Mouse (Mus musculus): ENCODE results near the gene Cldn14.

Gene Cldn14

DNA sequence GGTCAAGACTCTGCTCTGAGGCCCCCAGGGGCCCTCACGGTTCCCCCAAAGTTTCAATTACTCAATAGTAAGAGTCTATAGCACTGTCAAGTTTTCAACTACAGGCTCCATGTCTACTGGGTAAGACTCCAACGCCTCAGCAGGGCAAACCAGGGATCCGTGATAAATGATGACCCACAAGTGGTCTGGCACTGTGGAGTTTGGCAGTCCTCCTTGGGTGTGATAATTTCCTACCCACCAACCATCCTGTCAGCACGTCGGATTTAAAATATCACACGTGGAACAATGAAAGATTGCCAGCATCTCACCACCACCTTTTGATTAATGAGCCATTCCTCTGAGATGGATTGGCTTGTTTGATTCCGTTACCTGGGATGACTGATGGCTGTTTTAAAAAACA lies 51.7 kb downstream of the Cldn14 start:
- in situ Hi-C loops (cut with MboI, MseI), result no loop called here

DNA sequence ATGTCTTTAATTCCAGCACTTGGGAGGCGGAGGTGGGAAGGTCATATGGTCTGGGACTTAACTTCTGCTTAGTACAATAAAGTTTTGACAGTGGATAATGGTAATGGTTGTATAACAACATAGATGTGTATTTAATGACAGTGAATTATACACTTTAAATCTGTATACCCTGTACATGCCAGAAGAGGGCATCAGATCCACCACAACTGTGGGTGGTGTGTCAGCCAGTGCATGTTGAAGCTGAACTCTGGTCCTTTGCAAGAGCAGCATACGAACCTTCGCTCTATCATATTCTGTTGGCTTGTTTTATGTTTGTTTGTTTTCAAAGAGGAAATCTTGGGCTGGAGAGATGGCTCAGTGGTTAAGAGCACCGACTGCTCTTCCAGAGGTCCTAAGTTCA lies 61.2 kb downstream of the Cldn14 start:
- in situ Hi-C loops (cut with MboI, MseI), result no loop called here

DNA sequence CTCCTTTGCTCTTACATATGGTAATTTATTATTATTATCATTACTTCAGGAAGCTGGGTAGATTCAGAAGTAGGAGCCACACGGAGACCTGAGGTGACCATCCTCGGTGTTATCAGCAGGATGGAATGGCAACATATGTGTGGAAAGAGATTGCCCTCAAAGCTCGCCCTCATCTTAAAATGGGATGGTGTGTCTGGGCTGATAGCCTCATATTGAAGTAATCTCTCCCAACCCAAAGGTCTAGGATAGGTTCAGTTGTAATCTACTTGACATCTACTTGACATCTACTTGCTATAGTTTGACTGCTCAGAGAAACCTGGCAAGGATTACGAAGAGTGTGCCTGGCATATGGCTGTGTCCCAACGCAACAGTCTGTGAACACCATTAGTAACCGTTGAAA lies 64.3 kb downstream of the Cldn14 start:
- in situ Hi-C loops (cut with MboI, MseI), result loop anchor here in 1 of 2 experiments (5.0 kb wide), 1 partner anchor 68 kb away; no protein-coding TSS in a partner anchor

DNA sequence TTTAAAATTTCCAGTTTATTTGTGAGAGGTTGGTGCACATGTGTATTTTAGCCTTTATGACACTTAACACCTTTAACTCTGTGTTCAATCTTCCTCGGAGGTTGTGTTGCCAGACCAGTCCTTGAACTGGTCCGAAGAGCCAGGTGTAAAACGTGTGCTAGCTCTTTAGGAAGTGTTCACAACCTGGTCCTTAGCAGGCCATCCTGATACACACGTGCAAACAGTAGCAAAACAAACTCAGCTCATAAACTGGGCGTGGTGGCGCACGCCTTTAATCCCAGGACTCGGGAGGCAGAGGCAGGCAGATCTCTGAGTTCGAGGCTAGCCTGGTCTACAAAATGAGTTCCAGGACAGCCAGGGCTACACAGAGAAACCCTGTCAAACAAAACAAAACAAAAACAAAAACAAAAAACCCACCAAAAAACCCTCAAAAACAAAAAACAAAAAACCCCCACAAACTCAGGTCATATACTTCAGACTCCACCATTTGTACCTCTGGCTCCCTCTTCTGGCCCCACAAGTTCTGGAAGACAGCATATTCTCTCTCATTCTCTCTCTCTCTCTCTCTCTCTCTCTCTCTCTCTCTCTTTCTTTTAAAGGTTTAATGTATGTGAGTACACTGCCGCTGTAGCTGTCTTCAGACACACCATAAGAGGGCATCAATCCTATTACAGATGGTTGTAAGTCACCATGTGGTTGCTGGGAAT lies 65.7 kb downstream of the Cldn14 start:
- in situ Hi-C loops (cut with MboI, MseI), result loop anchor here in 1 of 2 experiments (5.0 kb wide), 1 partner anchor 69 kb away; no protein-coding TSS in a partner anchor

DNA sequence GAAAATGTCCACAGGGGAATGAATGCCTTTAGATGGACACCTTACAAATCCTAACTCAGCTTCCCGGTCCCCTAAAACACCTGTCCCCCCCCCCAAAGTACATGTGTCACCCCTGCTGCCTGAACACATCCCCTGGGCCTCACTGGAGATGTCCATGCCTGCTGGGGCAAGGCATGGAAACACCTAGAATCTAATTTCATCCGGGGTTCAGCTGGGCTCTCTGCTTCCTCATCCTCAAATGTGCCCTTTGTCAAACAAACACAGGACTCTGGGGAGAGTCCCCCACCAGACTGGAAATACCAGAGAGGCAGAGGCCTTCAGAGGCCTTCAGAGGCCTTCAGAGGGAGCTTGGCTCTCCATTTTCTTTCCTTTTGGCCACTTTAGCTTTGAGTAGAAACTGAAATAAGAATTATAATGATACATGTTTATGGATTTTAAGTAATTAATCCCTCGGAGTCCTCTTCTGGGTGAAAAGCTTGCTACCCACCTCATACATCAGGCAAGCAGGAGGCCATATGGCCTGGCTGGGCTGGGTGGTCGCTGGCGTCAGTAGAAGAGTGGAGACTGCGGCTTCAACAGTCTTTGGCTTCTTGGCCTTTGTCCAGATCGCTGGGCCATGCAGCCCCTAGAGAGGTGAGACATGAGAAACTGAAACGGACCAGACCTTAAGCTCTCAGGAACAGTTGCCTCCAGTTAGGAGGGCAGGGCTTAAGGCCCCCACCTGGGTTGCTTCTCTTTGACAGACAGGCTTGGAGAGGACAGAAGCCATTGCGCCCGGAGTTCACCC lies 66.7 kb downstream of the Cldn14 start:
- in situ Hi-C loops (cut with MboI, MseI), result loop anchor here in 1 of 2 experiments (5.0 kb wide), 1 partner anchor 70 kb away; no protein-coding TSS in a partner anchor

DNA sequence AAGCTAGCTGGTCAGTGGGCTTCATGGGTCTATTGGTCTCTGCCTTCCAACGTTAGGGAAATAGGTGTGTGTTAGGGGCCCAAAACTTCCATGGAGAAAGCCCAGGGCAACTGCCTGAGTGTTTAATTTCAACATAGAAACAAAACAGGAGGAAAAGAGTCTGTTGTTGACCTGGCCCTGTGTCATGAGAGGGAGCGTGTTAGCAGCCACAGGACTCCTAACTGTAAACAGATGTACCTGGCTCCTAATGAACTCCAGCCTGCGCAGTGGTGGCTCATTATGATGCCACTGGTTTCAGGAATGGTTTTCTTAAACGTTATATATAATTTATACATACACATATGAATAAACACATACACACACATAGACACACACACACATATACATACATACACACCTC lies 68.7 kb downstream of the Cldn14 start:
- in situ Hi-C loops (cut with MboI, MseI), result loop anchor here in 1 of 2 experiments (5.0 kb wide), 1 partner anchor 72 kb away; no protein-coding TSS in a partner anchor

DNA sequence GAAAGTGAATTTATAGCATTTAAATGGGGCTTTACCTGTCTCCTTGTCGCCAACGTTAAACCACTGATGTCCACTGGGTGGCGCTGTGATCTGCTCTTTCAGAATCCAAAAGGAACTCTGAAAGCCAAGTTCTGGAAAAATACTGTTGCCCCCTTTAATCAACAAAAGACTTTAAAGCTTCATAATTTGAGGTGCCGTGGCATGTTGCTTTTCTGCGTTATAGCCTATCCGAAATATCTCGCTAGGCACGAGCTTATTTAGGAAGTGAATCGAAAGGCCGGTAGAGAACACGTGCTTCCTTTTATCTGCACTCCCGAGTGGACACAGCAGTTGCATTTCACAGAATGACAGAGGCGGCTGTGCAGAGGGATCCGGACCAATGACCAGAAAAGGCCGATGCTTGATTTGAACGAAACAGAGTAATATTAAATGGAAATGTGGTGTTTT lies 70.2 kb downstream of the Cldn14 start:
- in situ Hi-C loops (cut with MboI, MseI), result no loop called here

DNA sequence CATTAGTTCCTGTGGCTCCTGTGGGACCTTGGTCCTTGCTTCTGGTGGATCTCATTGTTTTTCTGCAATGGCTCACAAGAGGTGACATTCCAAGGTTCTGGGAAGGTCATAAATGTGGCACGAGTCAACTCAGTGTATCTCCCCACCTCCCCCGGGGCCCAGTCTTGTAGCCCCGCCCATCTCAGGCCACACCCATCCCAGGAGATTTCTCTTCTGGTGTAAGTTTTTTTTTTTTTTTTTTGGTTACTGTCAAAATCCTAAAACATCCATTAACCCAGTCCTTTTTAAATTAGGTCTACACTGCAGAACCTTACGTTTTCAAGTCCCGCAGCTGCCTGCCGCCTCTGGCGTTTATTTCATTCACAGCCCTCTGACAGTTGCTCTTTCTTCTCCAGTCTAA lies 73.6 kb downstream of the Cldn14 start:
- in situ Hi-C loops (cut with MboI, MseI), result no loop called here

DNA sequence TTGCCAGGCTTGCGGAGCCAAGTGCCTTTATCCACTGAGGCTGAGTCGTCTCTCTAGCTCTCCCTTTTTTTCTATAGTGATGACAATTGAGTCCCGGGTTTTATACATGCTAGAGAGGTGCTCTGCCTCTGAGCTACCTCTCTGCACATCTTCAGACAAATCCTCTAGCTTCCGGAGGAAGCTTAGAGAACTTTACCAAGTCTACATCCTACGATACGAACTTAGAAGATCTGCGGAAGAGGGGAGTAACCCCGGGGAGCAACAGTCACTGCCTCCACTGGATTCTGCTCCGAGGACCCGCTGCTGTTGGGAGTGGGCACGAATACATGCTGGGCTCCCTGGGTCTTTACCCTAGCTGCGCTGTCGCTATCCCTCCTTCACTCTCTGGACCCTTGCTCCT lies 74.0 kb downstream of the Cldn14 start:
- in situ Hi-C loops (cut with MboI, MseI), result no loop called here

DNA sequence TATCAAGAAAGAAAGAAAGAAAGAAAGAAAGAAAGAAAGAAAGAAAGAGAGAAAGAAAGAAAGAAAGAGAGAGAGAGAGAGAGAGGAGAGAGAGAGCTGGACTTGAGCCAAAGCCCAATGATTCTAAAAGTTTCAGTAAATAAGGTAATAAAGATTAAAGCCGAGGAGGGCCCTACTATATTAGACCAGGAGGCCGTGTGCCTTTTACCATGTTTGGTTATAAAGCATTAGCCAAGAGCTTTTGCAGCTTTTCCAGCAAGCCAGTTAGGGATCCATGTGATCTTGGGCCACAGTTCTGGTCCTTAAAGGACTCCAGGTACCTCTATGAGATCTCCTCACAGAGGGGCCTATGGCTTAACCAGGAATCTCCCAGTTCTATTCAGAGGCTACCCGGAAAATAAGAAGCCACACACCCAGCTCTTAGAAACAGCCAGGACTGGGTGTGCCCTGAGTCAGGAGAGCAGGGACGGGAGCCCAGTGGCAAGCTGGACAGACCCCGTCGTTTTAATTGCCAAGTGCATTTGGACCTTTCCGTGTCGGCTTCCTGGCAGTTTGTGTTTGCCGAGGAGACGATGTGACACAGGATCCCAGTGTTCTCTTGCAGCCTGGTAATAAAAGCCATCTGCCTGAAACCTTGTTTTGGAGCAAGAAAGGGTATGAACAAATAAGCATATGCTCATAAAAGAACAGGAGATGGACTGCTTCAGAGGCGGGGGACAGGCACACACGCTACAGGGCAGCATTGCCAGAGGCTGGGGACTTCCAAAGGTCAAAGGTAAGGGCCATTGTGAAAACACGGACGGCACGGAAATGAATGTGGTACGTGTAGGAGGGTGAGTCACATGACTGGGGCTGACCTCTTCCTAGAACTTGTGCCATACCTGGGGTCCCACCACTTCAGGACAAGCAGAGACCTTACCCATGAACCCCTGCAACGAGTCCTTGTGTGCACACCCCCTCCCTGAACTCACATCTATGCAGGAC lies 76.2 kb downstream of the Cldn14 start:
- in situ Hi-C loops (cut with MboI, MseI), result no loop called here

DNA sequence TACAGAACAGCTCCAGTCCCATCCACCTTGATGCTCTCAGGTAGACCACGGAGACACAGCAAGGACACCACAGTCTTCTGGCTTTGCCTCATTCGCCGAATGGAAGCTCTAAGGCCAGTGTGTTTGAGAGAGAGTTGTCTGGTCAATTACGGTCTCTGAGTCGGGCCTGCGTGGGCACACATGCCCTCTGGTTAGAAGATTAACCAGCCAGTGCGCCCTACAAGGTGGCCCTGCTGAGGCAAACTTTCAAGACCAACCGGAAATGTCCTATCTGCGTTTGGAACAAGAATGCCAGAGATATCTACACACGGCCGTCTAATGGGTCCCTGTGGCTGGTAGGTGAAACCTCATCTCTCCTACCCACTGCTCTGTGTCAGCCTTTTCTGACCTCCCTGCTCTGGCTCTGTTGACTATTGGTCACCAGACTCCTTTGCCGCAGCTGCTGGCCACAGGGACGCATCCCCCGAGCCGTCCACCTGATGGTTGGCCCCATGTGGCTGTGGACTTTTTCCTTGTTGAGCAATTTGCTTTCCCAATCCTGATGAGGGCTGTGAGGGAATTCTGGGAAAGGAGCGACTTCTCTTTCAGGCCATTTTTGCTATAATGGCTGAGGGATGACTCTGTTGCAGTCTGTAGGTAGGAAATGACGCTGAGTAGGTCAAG lies 79.1 kb downstream of the Cldn14 start:
- in situ Hi-C loops (cut with MboI, MseI), result no loop called here

DNA sequence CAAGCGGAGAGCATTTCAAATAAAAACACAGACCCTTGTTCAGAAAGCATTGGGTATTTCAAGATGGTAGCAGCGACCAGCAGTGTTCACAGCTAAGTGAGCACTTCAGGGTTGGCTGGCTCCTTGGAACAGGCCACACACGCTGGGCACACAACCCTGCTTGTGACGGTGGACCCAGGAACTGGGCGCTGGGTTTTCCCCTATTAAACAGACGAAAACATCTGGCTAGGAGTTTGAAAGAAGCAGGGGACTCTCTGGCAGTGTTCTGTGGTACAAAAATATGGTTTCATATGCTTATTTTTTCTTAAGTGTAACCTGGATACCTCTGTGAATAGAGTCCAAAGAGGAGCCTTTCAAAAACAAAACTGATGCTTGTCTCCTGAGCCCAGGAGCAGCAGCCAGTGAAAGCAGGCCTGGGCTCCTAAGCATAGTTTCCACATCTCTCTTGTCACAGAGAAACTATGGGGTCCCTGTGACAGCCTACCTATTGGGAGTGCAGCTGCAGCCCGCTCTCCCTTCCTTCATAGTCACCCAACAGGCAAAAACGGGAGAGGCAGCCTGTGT lies 82.9 kb downstream of the Cldn14 start:
- in situ Hi-C loops (cut with MboI, MseI), result no loop called here

DNA sequence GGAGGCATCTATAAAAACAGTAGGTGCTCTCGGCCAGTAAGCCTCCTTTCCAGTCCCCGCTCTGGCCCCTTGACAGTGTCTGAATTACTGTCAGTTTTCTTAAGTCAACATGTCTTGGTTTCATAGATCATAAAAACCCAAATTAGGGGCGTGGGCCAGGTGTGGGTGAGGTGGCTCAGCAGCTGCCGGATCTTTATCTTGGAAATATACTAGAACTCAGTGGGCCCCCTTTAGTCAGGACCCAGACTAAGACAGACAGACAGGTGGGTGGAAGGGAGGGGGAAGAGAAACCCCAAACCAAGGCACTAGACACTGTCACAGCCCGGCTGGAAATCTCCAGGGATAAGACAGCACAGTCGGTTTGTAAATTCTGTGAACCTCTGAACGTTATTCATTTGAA lies 84.8 kb downstream of the Cldn14 start:
- in situ Hi-C loops (cut with MboI, MseI), result no loop called here

DNA sequence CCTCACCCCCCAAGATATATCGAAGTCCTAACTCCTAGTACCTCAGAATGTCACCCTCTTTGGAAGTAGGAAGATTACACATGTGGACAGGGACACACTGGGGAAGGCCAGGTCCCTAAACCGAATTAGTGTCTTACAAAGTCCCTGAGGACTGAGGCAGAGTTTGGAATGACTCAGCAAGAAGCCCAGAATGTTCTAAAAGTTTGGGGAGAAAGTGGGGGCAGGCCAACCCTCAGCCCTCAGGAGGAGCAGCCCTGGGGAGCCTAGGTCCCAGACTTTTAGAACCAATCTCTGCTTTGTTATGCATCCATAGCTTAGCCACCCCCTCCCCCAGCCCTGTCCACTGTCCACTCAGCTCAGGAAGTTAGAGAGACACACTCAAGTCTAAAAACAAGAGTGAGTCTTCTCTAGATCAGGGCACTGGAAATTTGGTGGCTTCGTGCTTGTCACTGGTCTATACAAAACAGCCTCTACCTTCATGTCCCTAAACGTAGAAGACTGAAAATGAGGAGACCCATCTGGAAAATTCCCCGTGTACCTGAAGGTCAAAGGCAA lies 85.7 kb downstream of the Cldn14 start:
- in situ Hi-C loops (cut with MboI, MseI), result no loop called here

DNA sequence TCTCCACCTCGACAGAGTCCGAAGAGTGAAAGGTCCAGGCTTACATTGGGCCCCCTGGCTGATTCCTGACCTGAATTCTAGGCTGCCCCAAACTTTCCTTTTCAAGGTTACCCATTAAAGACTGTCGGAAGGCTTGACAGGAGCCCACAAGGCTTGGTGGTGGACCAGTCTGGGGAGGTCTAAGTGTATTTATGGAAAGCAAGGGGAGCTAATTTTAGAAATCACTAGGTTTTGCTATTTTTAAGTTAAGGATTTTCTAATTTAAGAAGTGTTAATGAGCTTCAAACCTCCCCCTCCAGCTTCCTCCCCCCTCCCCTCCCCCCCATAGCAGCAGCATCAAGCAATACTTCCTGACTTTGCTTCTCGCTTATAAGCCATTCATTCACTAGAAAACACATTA lies 88.0 kb downstream of the Cldn14 start:
- in situ Hi-C loops (cut with MboI, MseI), result no loop called here

DNA sequence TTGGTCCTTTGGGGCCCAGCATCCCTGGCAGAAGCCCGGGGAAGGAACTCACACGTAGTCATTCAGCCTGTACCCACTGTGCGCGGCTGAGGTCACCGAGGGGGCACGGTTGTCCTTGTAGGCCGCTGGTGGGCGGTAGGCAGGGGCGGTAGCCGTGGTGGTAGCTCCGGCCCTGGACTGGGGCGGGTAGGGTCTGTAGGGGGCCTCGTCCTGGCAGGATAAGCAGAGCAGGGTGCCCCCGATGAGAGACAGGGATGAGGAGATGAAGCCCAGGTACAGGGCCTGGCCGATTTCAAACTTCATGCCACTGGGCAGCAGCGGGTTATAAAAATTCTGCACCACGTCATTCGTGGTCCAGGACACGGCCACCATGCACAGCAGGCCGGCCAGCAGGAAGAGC lies 89.4 kb downstream of the Cldn14 start:
- in situ Hi-C loops (cut with MboI, MseI), result no loop called here

DNA sequence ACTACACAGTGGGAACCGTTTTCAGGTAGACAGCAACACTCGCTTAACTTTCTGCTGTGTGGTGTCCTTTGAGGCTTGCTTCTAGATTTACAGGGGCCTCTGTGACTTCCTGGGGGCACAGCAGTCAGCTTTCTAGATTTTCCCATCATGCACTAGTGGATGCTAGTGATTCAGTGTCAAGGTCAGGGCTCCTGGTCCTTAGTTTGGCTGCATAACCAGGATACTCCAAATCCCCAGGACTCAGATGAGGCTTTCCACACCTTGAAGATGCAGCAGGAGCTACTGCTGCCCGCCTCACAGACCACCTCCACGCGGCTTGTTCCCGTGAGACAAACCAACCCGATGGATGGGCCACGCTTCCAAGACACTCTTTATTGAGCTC lies 90.0 kb downstream of the Cldn14 start:
- in situ Hi-C loops (cut with MboI, MseI), result no loop called here

DNA sequence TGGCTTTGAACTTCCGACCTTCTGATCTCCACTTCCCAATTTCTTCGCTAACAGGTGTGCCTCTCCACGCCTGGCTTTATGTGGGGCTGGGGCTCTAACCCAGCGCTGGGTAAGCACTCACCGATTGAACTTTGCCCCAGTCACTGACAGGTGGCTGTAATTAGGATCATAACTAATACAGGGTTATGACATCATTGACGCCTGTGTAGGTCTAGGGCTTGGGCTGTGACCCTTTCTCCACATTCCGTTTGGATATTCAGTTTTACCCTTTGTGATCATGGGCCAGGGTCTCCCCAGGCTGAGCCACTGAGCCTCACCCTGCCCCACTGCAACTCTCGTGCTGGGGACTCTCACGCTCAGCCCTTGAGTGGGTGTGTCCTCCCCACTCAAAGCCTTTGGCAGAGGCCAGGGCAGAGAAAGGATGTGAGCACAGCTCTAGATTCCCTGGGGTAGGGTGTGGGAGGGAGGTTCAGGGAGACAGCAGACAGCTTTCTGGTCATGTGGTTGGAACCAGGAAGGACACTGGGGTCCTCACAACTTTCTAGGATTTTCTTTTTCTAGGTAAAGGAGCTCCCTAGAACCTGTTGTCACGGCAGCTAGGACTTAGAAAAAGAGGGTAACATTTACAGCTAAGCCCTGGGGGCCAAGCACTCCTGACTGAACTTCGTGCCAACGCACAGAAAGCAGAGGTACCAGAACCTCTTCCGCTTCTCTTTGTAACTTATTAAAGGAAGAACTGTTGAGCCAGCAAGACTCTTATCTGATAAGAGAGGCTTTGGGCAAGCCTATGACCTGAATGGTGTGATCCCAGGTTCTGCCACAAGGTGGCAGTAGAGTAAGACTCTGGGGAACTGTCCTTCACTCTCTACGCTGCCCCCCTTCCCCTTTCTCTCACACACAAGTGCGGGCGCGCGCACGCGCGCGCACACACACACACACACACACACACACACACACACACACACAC lies 90.6 kb downstream of the Cldn14 start:
- in situ Hi-C loops (cut with MboI, MseI), result no loop called here

DNA sequence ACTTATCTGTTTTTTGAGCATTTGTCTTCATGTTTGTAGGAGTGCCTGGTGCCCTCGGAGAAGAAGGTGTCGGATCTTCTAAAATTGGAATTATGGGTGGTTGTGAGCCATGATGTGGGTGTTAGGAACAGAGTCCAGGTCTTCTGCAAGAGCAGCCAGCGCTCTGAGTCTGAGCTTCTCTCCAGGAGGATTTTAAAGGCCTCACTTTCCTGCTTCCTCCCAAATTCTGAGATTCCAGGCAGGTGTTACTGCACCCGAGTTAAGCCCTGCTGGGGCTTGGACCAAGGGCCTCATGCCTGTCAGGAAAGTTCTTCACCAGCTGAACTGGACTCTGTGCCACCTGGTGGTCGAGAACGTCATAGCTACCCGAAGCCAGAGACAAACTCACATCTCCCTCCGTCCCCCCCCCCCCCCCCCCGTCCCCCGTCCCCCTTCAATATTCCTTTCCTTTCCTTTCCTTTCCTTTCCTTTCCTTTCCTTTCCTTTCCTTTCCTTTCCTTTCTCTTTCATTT lies 93.2 kb downstream of the Cldn14 start:
- in situ Hi-C loops (cut with MboI, MseI), result no loop called here
